Mouse (Mus musculus): ENCODE measurements around the gene Clstn2. TPM values are rescaled to one million over a fixed set of nuclear protein-coding genes. Genes with fewer than 3 reads are reported as not detected.

The Clstn2 gene
- polyA plus RNA-seq, 1 experiment: 37.9 TPM

GRCm38 (mm10) chr9:97538075-97538779 lies 494.8 kb downstream of the Clstn2 start:
- Histone ChIP-seq H3K4me3 (replicated peaks; ENCODE audit: insufficient read depth, low read depth, low read length) (no peak overlapping the region), H3K4me1 (ENCODE audit: control insufficient read depth, insufficient read depth, low read length) (no peaks in the 10 kb centered on the region), H3K27ac (ENCODE audit: insufficient read depth, low read length) (no peak overlapping the region), H3K27me3 (ENCODE audit: control insufficient read depth, insufficient read depth, low read length) (no peaks in the 10 kb centered on the region; the same call in 1 of the 2 replicates)
- TF ChIP-seq CTCF (IDR thresholded peaks at IDR 0.05; ENCODE audit: borderline replicate concordance, insufficient read depth, low read depth, low read length) (no peak), POLR2A (IDR thresholded peaks at IDR 0.05; ENCODE audit: borderline replicate concordance, insufficient read depth, low read length) (no peak)
- DNase-seq: no peak
- WGBS: 24% methylated on average over 8 of the region's 8 CpGs

GRCm38 (mm10) chr9:97534196-97534595 lies 498.8 kb downstream of the Clstn2 start:
- Histone ChIP-seq H3K27me3 (ENCODE audit: control insufficient read depth, insufficient read depth, low read length) (no peaks in the 10 kb centered on the region), H3K27ac (ENCODE audit: insufficient read depth, low read length) (no peak overlapping the region), H3K4me1 (ENCODE audit: control insufficient read depth, insufficient read depth, low read length) (no peaks in the 10 kb centered on the region; the same call in 1 of the 2 replicates), H3K4me3 (replicated peaks; ENCODE audit: insufficient read depth, low read depth, low read length) (no peak overlapping the region)
- DNase-seq: no peak
- WGBS: 86% methylated on average over 2 of the region's 2 CpGs
- no peak for TF ChIP-seq POLR2A (IDR thresholded peaks at IDR 0.05; ENCODE audit: borderline replicate concordance, insufficient read depth, low read length)
- TF ChIP-seq CTCF (IDR thresholded peaks at IDR 0.05; ENCODE audit: borderline replicate concordance, insufficient read depth, low read depth, low read length): no peak

GRCm38 (mm10) chr9:97533306-97533705 lies 499.7 kb downstream of the Clstn2 start:
- Histone ChIP-seq H3K27ac (ENCODE audit: insufficient read depth, low read length) (no peak overlapping the region), H3K4me3 (replicated peaks; ENCODE audit: insufficient read depth, low read depth, low read length) (no peak overlapping the region), H3K4me1 (ENCODE audit: control insufficient read depth, insufficient read depth, low read length) (no peaks in the 10 kb centered on the region; the same call in 1 of the 2 replicates), H3K27me3 (ENCODE audit: control insufficient read depth, insufficient read depth, low read length) (no peaks in the 10 kb centered on the region)
- TF ChIP-seq POLR2A (IDR thresholded peaks at IDR 0.05; ENCODE audit: borderline replicate concordance, insufficient read depth, low read length) (no peak), CTCF (IDR thresholded peaks at IDR 0.05; ENCODE audit: borderline replicate concordance, insufficient read depth, low read depth, low read length) (no peak)
- no peak for DNase-seq
- WGBS: 85% methylated on average over 3 of the region's 3 CpGs

GRCm38 (mm10) chr9:97532536-97532935 lies 500.4 kb downstream of the Clstn2 start:
- no peak overlapping the region for H3K27ac ChIP-seq (ENCODE audit: insufficient read depth, low read length)
- no peaks in the 10 kb centered on the region; the same call in 1 of the 2 replicates for H3K4me1 ChIP-seq (ENCODE audit: control insufficient read depth, insufficient read depth, low read length)
- H3K4me3 ChIP-seq (replicated peaks; ENCODE audit: insufficient read depth, low read depth, low read length): no peak overlapping the region
- 37% methylated on average over 13 of the region's 13 CpGs for WGBS
- no peak for DNase-seq
- no peaks in the 10 kb centered on the region for H3K27me3 ChIP-seq (ENCODE audit: control insufficient read depth, insufficient read depth, low read length)
- TF ChIP-seq CTCF (IDR thresholded peaks at IDR 0.05; ENCODE audit: borderline replicate concordance, insufficient read depth, low read depth, low read length): no peak
- TF ChIP-seq POLR2A (IDR thresholded peaks at IDR 0.05; ENCODE audit: borderline replicate concordance, insufficient read depth, low read length): no peak

- WGBS: 89% methylated on average over 1 of the region's 1 CpGs
- TF ChIP-seq CTCF (IDR thresholded peaks at IDR 0.05; ENCODE audit: borderline replicate concordance, insufficient read depth, low read depth, low read length) (no peak), POLR2A (IDR thresholded peaks at IDR 0.05; ENCODE audit: borderline replicate concordance, insufficient read depth, low read length) (no peak)
- no peak overlapping the region for H3K27ac ChIP-seq (ENCODE audit: insufficient read depth, low read length)
- no peak overlapping the region for H3K4me3 ChIP-seq (replicated peaks; ENCODE audit: insufficient read depth, low read depth, low read length)
- H3K4me1 ChIP-seq (ENCODE audit: control insufficient read depth, insufficient read depth, low read length): no peaks in the 10 kb centered on the region; the same call in 1 of the 2 replicates
- H3K27me3 ChIP-seq (ENCODE audit: control insufficient read depth, insufficient read depth, low read length): no peaks in the 10 kb centered on the region
- DNase-seq: no peak
Measured at GRCm38 (mm10) chr9:97527926-97528325, 505.1 kb downstream of the Clstn2 start.

GRCm38 (mm10) chr9:97527276-97527675 lies 505.7 kb downstream of the Clstn2 start:
- Histone ChIP-seq H3K4me3 (replicated peaks; ENCODE audit: insufficient read depth, low read depth, low read length) (no peak overlapping the region), H3K4me1 (ENCODE audit: control insufficient read depth, insufficient read depth, low read length) (no peaks in the 10 kb centered on the region; the same call in 1 of the 2 replicates), H3K27ac (ENCODE audit: insufficient read depth, low read length) (no peak overlapping the region), H3K27me3 (ENCODE audit: control insufficient read depth, insufficient read depth, low read length) (no peaks in the 10 kb centered on the region; the same call in 1 of the 2 replicates)
- 95% methylated on average over 1 of the region's 1 CpGs for WGBS
- DNase-seq: peak in 1 of 2 experiments; percentile 29
- TF ChIP-seq CTCF (IDR thresholded peaks at IDR 0.05; ENCODE audit: borderline replicate concordance, insufficient read depth, low read depth, low read length): no peak
- TF ChIP-seq POLR2A (IDR thresholded peaks at IDR 0.05; ENCODE audit: borderline replicate concordance, insufficient read depth, low read length): no peak

GRCm38 (mm10) chr9:97525563-97525962 lies 507.4 kb downstream of the Clstn2 start:
- Histone ChIP-seq H3K27me3 (ENCODE audit: control insufficient read depth, insufficient read depth, low read length) (no peaks in the 10 kb centered on the region; the same call in 1 of the 2 replicates), H3K4me1 (ENCODE audit: control insufficient read depth, insufficient read depth, low read length) (no peaks in the 10 kb centered on the region), H3K4me3 (replicated peaks; ENCODE audit: insufficient read depth, low read depth, low read length) (no peak overlapping the region), H3K27ac (ENCODE audit: insufficient read depth, low read length) (no peak overlapping the region)
- 92% methylated on average over 3 of the region's 3 CpGs for WGBS
- TF ChIP-seq CTCF (IDR thresholded peaks at IDR 0.05; ENCODE audit: borderline replicate concordance, insufficient read depth, low read depth, low read length) (no peak), POLR2A (IDR thresholded peaks at IDR 0.05; ENCODE audit: borderline replicate concordance, insufficient read depth, low read length) (no peak)
- no peak for DNase-seq

- Histone ChIP-seq H3K27me3 (ENCODE audit: control insufficient read depth, insufficient read depth, low read length) (no peaks in the 10 kb centered on the region; the same call in 1 of the 2 replicates), H3K4me1 (ENCODE audit: control insufficient read depth, insufficient read depth, low read length) (no peaks in the 10 kb centered on the region), H3K27ac (ENCODE audit: insufficient read depth, low read length) (no peak overlapping the region), H3K4me3 (replicated peaks; ENCODE audit: insufficient read depth, low read depth, low read length) (no peak overlapping the region)
- no peak for DNase-seq
- TF ChIP-seq CTCF (IDR thresholded peaks at IDR 0.05; ENCODE audit: borderline replicate concordance, insufficient read depth, low read depth, low read length) (no peak), POLR2A (IDR thresholded peaks at IDR 0.05; ENCODE audit: borderline replicate concordance, insufficient read depth, low read length) (no peak)
- 78% methylated on average over 3 of the region's 3 CpGs for WGBS
Measured at GRCm38 (mm10) chr9:97524861-97525260, 508.1 kb downstream of the Clstn2 start.

All from cerebellum, adult 2 months (tissue).